Mouse (Mus musculus) C2C12 (cell line): ENCODE measurements around the gene Aasdh. TPM values are rescaled to one million over a fixed set of nuclear protein-coding genes. Genes with fewer than 3 reads are reported as not detected.
A peak's percentile ranks its signal among the peaks of the same experiment; 100 is the strongest.

ENCODE experiments used
- H3K27me3 ChIP-seq: one replicate; pipeline ENCODE4 v1.6.1; 2011; ENCODE audit not compliant: control insufficient read depth, insufficient read depth, insufficient read length
- H3K36me3 ChIP-seq: one replicate; pipeline ENCODE4 v1.6.1; 2011; ENCODE audit not compliant: control insufficient read depth, insufficient read depth
- H3K4me3 ChIP-seq: one replicate; pipeline ENCODE4 v1.5.1; 2011; ENCODE audit warnings: mild to moderate bottlenecking, control low read depth; ENCODE audit not compliant: poor library complexity, insufficient read depth, severe bottlenecking
- H3K79me2 ChIP-seq: one replicate; pipeline ENCODE4 v1.6.1; 2011; ENCODE audit not compliant: control insufficient read depth, insufficient read depth
- H3K79me3 ChIP-seq: one replicate; pipeline ENCODE4 v1.6.1; 2011; ENCODE audit warnings: low read depth, control low read depth
- H3ac ChIP-seq: one replicate; pipeline ENCODE3; 2011; ENCODE audit warnings: low read depth; ENCODE audit not compliant: control insufficient read depth, insufficient read length
- CEBPB ChIP-seq: IDR thresholded peaks from one replicate; pipeline ENCODE4 v1.6.1; 2011; ENCODE audit warnings: low read depth, mild to moderate bottlenecking, control low read depth, moderate library complexity
- CTCF ChIP-seq: IDR thresholded peaks from one replicate; pipeline ENCODE4 v1.5.1; 2011; ENCODE audit not compliant: control insufficient read depth, insufficient read depth, insufficient read length
- FOSL1 ChIP-seq: IDR thresholded peaks from one replicate; pipeline ENCODE4 v1.8.0; 2011; ENCODE audit warnings: mild to moderate bottlenecking, low read length; ENCODE audit not compliant: poor library complexity, insufficient read depth, severe bottlenecking
- MAX ChIP-seq: IDR thresholded peaks from one replicate; pipeline ENCODE4 v1.6.1; 2011; ENCODE audit warnings: mild to moderate bottlenecking, control low read depth
- MYOD1 ChIP-seq: IDR thresholded peaks from one replicate; pipeline ENCODE4 v1.6.1; 2011; ENCODE audit warnings: low read depth; ENCODE audit not compliant: control insufficient read depth, insufficient read length
- MYOG ChIP-seq: IDR thresholded peaks from one replicate; pipeline ENCODE4 v1.6.1; 2011; ENCODE audit not compliant: control insufficient read depth, insufficient read length; ENCODE audit errors: extremely low read depth
- USF1 ChIP-seq: IDR thresholded peaks from one replicate; pipeline ENCODE4 v1.6.1; 2011; ENCODE audit warnings: low read depth, mild to moderate bottlenecking, control low read depth, moderate library complexity
- long read RNA-seq, 2 experiments: library from polyadenylated mRNA; unstranded; transcript quantifications; one replicate each; pipeline ENCODE4 v2.0.0; 2019 to 2020
- polyA plus RNA-seq: library from polyadenylated mRNA; unstranded; fragments of >200 nt; fragmentation: generic; extraction: Trizol; gene quantifications from one replicate; pipeline ENCODE4 v1.2.1, GENCODE M21; 2012; ENCODE audit warnings: missing spikeins

The Aasdh gene
- 3.5 TPM for polyA plus RNA-seq
- long read RNA-seq, experiment 1, partial matches to known transcripts: 0 of 3 reads
- long read RNA-seq, experiment 1, other reads (novel, unspliced or antisense): 1 of 3 reads
- long read RNA-seq, experiment 2, transcript Aasdh-202 (16 exons, 3,694 nt): major isoform, 7 of 25 reads
- long read RNA-seq, experiment 2, partial matches to known transcripts: 2 of 25 reads
- long read RNA-seq, experiment 2, other reads (novel, unspliced or antisense): 15 of 25 reads

DNA sequence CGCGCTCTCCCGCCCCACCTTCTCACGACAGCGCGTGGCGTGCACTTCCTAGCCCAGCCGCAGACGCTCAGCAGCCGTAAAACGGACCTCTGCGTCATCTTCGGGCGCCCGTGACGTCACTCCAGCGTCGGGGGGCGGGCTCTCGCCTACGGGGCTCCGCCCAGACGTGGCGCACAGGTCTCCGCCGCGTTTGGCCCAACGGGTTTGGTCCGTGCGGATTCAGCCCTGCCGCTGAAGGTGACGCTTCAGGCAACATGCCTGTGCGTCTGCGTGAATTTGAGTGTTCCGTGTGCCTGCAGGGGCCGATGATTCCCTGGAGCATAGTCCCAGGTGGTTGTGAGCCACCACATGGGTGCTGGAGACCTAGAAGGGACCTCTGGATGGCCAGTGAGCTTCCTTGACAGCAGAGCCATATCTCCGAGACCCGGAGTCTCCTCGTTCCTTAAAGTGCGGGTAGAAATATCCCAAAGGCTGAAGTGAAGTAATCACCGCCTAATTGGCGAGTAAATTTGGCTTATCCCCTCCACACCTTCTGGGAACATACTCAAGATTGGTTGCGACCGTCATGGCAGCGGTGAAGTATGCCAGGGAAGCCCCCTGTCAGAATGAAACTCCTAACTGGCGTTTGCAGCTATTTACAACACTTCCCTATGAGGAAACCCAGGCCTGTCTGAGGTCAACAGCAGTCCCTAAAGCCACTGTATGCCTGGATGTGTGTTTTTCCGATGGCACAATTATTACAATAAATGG, at the start of gene Aasdh:
Aasdh (minus strand) TSS at position 110 of the 750 bp plus-strand sequence.
- H3K79me3 ChIP-seq: no peaks in the 10 kb centered on the region
- H3K4me3 ChIP-seq: peak within 1 kb of the TSS; percentile 53
- peaks cover 5% of the 10 kb centered on the region for H3K79me2 ChIP-seq
- no peaks in the 10 kb centered on the region for H3K27me3 ChIP-seq
- H3ac ChIP-seq: peak within 1 kb of the TSS; percentile 70
- TF ChIP-seq USF1: no peak
- TF ChIP-seq MAX: peak; percentile 70
- no peaks in the 10 kb centered on the region for H3K36me3 ChIP-seq

DNA sequence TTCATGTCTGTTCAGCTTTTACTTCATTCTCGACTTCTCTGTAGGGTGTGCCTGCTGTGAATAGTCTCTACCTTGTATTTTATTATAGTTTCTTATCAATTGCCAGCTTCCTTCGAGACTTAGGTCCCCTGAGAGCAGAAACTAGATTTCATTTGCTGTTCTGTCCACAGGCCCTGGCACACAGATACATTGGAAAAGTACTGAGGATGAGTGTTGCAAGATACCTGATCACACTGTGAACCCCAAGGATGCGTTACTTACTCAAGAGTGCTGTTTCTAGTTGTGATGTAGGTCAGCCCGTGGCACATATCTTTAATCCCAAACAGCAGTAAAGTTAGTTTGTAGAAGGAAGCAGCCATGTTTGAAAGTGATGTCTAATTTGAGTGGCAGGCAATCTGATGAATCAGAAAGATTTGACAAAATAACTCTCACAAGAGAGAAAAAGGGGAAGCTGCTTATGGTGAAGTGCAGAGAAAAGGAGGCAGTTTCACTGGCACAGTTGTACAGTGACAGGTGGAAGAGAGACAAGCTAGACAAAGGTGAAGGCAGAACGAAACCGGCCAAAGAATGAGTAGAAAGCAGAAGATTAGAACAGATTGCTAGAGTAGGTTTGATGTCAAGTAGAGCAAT, 49.1 kb upstream of the Aasdh start:
- H3K27me3 ChIP-seq: no peaks in the 10 kb centered on the region
- TF ChIP-seq MYOG: no peak
- TF ChIP-seq FOSL1: no peak
- no peak for TF ChIP-seq MAX
- TF ChIP-seq CEBPB: no peak
- no peak for TF ChIP-seq MYOD1
- TF ChIP-seq CTCF: no peak
- no peak for TF ChIP-seq USF1
- peaks cover 41% of the 10 kb centered on the region for H3K36me3 ChIP-seq
- no peak overlapping the region for H3ac ChIP-seq
- H3K79me2 ChIP-seq: peaks cover 87% of the 10 kb centered on the region
- H3K4me3 ChIP-seq: no peak overlapping the region
- peaks cover 53% of the 10 kb centered on the region for H3K79me3 ChIP-seq

DNA sequence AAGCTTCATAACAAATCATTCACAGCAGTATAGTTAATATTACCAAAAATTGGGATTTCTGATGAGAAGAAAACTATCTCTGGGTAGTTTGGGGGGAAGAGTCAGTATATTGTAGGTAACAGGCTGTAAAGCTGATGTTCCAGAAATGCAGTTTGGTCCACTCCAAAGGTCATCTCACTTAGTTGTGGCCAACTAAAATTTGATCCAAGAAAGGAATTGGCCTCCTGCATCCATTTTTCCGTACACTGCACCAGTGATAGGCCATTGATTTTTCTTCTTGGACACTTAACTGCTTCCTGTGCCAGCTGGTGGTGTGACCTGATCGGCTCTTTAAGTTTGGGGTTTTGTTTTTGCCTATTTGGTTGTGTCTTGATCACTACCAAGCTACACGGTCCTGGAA, 48.5 kb upstream of the Aasdh start:
- H3K4me3 ChIP-seq: no peak overlapping the region
- H3K79me2 ChIP-seq: peaks cover 87% of the 10 kb centered on the region
- peaks cover 58% of the 10 kb centered on the region for H3K79me3 ChIP-seq
- H3K27me3 ChIP-seq: no peaks in the 10 kb centered on the region
- no peak for TF ChIP-seq MAX
- no peak for TF ChIP-seq CTCF
- no peak for TF ChIP-seq MYOG
- no peak for TF ChIP-seq USF1
- TF ChIP-seq FOSL1: no peak
- no peak for TF ChIP-seq CEBPB
- TF ChIP-seq MYOD1: no peak
- peaks cover 36% of the 10 kb centered on the region for H3K36me3 ChIP-seq
- no peak overlapping the region for H3ac ChIP-seq

DNA sequence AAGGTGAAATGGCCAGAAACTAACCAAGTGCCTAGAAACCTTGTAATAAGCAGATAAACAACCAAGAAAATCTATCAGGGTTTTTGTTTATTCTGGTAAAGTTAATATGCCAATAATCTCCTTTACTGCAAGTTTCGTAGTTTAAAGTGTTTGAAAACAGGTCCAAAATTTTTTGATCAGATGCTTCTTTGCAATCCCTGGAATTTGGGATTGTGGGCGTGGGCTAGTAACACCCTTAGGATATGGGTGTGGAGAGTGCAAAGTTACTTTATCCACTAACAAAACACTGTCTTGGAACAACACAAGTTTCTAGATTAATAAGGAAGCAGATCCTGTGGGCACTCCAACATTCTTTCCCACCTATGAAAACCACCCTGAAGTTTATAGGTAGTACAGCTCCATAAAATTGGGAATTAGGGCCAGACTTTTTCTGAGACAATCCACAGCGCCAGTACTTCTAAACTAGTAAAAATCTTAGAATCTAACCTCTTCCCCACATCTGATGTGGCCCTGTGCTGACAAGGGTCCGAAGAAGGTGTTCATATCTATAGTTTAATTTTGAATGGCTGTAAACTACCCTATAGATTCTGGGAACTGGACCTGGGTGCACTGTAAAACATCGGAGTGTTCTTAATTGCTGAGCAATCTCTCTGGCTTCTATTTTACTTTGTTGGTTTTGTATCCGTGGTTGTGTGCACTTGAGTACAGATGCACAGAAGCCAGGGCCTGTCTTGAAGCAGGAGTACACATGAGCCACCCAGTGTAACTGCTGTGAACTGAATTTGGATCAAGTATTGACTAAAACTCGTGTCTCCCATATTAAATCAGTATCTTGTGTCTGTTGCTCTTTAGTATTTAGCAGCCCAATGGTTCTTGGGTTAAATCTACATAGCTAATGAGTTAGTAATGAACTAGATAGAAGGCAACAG, 47.1 kb upstream of the Aasdh start:
- no peaks in the 10 kb centered on the region for H3K27me3 ChIP-seq
- TF ChIP-seq MYOD1 (no peak), MYOG (no peak), FOSL1 (no peak), CTCF (no peak), USF1 (no peak), MAX (no peak), CEBPB (no peak)
- H3K79me3 ChIP-seq: peaks cover 72% of the 10 kb centered on the region
- H3K79me2 ChIP-seq: peaks cover 87% of the 10 kb centered on the region
- H3K36me3 ChIP-seq: peaks cover 36% of the 10 kb centered on the region
- H3ac ChIP-seq: peak overlapping the region; percentile 66
- peak overlapping the region; percentile 81 for H3K4me3 ChIP-seq

DNA sequence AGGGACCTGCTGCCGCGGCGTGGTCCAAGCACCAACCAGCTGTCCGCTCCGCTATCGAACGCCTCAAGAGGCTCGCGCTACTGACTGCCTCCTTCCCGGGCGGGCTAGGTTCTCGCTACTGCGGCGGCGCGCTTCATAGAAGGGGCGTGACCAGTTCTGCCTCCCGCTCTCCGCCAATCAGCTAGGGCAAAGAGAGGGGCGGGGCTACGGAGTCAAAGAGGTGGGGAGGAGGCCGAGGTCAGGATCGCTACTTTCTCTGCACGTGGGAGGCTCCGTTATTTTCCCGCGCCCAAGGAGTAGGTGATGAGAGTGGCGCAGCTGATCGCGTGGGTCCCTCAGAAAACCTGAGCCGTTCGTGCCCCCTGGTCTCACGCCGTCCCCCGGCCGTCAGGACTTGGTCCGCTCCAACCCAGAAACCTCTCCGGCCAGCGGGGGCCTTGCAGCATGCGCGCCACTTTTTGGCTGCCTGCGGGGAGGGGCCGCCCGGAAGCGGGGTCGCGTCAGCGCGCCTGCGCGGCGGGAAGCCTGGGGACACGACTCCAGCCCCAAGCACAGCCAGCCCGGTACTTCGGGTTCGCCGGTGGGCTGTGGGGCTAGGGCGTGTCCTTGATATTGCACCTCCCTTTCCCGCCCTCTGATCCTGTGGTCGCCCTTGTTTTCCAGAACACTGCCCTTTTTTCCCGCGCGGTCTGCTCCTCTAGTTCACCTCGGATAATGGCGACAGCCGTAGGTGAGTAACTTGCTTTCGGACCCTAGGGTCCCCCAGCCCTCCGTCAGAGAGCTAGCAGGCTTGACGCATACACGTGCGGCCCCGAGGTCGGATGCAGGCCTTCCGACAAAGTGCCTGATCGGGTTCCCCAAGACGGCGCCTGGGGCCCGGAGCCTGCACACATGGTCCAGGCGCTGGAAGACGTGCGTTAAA, 46.1 kb upstream of the Aasdh start, which contains the start of the genes Paics and Ppat:
Paics (plus strand) TSS at position 202 of the 922 bp plus-strand sequence.
Ppat (minus strand) TSS at position 473 of the 922 bp plus-strand sequence.
- no peaks in the 10 kb centered on the region for H3K27me3 ChIP-seq
- TF ChIP-seq MAX (peak; percentile 87), USF1 (peak; percentile 1), MYOD1 (no peak), MYOG (no peak)
- peak within 1 kb of the TSS; percentile 81 for H3K4me3 ChIP-seq
- H3K36me3 ChIP-seq: peaks cover 28% of the 10 kb centered on the region
- H3K79me2 ChIP-seq: peaks cover 92% of the 10 kb centered on the region
- H3K79me3 ChIP-seq: peaks cover 82% of the 10 kb centered on the region
- peak within 1 kb of the TSS; percentile 73 for H3ac ChIP-seq
